Mouse (Mus musculus) embryo, embryonic 10.5 days (tissue): ENCODE data around the gene Prkar2a.

Experiments used
- DNase-seq: peaks from one replicate; pipeline ENCODE4 v3.0.0-alpha.2; 2015; ENCODE audit warnings: low spot score

Prkar2a gene

DNA sequence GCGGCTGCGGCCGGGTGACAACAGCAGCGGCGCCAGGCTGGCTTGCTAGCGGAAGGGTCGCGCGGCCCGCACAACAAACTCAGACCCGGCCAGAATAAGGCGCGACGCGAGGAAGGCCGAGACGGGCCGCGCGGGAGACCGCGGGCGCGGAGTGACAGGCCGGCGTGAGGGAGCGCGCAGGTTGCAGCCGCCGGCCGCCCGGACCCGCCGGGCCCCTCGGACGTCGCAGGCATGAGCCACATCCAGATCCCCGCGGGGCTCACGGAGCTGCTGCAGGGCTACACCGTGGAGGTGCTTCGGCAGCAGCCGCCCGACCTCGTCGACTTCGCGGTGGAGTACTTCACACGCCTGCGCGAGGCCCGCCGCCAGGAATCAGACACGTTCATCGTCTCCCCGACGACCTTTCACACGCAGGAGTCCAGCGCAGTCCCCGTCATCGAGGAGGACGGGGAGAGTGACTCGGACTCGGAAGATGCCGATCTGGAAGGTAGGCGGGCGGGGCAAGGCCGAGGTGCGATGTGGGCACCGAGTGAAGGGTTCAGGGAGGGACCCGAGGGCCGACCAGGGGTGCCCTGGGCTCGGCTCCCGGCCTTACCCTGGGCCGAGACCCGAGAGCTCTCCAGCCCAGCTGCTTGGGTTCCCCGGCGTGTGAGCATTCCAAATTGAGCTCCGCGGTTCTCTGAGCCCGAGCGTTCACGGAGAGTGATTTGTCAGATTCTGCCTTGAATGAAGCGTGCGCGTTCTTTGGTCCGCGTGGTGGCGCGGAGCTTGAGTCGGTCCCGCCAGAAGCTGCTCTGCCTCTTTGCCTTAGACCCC is 3.3 kb downstream of the Prkar2a start:
- DNase-seq: peak; percentile 80

DNA sequence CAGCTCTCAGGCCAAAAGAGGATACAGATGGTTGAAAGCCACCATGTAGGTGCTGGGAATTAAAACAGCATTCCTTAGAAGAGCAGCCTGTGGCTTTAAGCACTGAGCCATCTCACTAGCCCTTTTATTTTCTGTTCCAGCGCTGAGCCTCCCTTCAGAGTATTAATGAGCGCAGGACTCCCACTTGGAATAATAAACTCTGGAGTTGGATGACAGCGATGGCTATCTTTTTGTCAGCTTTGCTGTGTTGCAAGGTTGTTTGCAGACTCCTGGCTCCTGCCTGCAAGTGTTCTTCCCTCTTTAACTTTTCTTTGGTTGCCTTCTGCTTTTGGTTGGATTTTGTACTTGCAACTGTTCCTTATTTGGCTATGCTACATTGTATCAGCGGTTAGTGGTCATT is 4.8 kb downstream of the Prkar2a start:
- no peak for DNase-seq

DNA sequence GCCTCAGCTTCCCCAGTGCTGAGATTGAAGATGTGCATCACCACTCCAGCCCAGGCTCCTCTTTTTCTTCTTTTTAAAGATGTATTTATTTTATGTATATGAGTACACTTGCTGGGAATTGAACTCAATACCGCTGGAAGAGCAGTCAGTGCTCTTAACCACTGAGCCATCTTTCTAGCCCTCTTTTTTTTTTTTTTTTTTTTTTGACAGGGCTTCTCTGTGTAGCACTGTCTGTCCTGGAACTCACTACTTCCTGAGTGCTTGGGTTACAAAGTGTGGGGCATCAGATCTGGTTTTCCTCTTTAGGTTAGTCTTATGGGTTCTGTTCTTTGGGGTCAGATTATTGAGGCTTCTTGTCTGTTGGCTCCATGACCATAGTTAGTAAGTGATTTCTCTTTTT is 5.4 kb downstream of the Prkar2a start:
- no peak for DNase-seq

DNA sequence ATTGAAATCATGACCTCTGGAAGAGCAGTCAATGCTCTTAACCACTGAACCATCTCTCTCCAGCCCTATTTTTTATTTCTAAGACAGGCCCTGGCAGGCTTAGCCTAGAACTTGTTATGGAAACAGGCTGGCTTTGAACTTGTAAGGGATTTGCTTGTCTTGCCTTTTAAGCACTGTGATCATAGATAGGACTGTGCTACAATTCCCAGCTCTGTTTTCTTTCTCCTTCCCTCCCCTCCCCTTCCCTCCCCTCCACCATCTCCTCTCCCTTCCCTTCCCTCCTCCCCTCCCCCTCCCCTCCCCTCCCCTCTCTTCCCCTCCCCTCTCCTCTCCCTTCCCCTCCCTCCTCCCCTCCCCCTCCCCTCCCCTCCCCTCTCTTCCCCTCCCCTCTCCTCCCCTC is 13.4 kb downstream of the Prkar2a start:
- no peak for DNase-seq

DNA sequence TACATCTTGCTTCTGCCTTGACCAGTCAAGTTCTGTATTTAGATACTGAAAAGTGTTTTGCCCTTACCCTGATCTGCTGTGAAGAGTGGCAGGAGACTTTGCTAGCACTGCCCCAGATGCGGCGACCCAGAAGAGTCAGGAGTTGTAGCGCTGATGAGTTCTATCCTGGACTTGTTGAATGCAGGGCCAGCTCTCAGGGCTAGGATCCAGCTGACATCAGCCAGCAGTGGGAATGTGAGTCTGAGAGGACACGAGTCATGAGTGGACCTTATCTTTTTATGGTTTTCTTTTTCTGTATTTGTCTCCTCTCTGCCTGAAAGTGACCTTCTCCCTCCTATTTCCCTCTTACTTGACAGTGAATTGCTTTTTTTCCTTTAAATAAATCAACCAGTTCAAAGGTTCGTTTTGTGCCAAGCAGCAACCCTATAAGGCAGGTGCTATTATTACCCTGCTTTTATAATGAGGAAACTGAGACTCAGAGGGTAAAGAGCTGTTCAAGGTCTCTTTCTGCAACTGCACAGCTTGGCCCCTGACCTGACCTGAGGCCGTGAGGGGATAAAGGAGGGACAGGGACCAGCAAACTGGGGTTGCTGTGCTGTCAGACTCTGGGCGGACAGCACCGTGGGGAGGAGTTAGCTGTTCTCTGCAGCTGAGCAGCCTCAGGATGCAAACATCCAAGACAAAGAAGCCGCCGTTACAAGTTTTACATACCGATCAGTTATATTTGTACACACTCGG is 14.4 kb downstream of the Prkar2a start:
- peak; percentile 24 for DNase-seq

DNA sequence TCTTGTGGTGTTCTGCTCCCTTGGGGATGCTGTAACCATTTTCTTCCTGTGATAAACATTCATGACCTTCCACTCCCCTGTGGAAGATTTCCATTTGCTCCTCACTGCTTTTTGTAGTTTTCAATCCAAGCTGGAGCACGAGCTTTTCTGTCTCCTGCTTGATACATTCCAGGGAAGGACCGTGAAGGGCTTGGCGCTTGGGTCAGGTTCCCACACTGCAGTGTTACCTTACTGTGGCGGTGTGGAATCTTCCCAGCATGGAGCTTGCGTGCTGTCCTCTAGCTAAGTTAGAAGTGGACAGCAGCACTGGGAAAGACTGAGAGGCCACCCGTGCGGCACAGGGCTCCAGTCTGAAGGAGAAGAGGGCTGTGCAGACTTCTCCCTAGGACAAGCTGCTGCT is 15.5 kb downstream of the Prkar2a start:
- DNase-seq: peak; percentile 22

DNA sequence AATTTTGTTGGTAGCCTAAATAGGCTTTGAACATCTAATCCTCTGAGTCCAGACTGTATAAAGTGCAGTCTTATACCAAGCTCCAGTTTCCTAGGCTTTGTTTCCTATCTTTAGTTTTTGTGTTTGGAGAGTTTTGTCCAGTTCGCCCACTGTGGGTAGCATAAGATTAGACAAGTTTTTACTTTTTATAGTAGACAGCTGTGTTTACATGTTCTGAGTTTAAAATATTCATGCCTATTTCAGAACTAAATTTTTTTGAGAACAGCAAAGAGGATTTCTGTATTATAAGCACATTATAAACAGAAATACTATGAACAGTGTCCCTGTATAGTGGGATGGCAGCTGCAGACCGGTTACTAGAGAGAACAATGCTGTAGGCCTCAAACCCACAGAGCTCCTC is 18.1 kb downstream of the Prkar2a start:
- DNase-seq: no peak

DNA sequence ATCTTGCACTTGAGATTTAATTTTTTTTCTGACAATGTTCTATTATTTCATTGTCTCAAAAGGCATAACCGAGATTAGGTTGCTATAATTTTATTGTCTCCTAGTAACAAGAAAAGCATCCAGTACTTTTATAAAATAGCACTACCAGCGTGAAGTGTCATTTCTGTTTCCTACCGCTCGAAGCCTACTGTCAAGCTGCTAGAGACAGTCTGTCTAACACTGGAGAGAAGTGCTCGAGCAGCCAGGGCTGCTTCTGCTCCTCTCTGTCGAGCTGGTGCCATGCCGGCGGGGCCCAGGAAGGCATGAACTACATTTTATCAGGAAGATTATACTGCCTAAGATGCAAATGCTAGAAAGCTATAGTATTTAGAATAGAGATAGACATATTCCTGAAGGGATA is 19.7 kb downstream of the Prkar2a start:
- DNase-seq: no peak

DNA sequence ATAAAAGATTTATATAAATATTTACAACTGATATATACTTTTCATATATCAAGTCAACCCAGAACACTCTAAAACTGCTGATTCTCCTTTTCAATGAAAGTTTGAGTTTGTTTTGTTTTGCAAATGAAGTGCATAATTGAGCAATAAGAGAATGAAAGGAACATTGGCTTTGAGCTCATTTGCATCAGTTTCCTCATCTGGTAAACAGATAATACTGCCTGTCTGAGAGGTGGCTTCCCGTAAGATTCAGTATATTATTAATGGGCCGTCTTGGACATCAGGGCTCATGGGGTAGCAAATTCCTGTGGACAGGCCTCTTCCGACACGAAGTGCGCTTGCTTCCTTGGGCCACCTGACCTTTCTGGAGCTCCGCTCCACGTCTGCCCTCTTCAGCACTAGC is 21.7 kb downstream of the Prkar2a start:
- no peak for DNase-seq

DNA sequence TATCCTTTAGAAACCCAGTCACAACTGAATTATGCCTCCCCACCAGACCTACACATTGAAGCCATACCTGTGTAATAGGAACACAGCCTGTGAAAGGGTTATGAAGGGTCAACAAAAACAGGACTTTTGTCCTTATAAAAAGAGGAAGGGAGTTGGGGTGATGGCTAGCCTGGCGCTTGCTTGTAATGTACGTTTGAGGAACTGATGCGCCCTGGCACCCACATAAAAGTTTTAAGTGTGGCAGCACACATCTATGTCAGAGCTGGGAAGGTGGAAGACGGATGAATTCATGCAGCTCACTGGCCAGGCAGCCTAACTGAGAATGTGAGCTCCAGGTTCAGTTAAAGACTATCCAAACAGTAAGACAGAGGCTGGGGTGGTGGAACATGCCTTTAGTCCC is 27.1 kb downstream of the Prkar2a start:
- DNase-seq: no peak

DNA sequence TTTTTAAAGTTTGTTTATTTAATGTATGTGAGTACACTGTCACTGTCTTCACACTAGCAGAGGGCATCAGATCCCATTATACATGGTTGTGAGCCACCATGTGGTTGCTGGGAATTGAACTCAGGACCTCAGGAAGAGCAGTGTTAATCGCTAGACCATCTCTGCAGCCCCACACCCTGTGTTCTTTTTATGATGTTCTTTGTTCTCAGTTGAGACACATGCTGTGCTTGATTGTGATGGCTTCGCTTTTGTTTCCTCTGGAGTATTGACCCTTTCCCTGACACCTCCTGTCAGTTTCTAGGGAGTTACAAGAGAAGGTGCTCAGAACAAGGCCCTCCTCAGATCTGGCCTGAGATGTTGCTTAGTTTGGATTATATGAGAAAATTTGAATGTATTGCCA is 34.6 kb downstream of the Prkar2a start:
- no peak for DNase-seq

DNA sequence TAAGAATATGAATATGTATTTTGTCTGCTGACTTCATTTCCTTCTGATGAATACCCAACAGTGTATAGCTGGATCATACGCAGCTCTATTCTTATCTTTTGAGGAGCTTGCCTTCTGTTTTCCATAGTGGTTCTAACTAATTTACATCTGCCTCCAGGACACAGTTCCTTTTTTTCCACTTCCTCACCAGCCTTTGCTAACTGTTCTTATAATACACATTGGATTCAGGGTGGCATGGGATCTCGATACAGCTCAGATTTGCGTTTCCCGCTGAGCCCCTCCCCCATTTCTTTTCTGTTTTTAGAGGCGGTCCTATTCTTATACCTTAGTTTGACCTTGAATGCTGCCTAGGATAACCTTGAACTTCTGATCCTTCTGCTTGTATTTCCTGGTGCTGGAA is 37.0 kb downstream of the Prkar2a start:
- no peak for DNase-seq

DNA sequence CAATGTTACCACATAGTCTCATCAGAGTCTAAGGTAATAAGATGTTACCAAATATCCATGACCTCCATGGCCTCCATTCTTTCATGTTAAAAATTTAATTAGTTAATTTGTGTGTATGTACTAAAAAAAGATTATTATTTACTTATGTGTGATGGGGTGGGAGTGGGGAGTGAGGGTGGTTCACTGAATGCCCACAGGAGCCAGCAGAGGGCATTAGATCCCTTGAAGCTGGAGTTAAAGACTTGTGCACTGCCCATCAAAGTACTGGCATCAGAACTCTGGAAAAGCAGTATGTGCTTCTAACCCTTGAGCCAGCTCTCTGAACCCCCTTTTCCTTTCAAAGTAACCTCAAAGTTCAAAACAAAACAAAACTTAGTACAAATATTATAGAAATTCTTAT is 39.9 kb downstream of the Prkar2a start:
- no peak for DNase-seq

DNA sequence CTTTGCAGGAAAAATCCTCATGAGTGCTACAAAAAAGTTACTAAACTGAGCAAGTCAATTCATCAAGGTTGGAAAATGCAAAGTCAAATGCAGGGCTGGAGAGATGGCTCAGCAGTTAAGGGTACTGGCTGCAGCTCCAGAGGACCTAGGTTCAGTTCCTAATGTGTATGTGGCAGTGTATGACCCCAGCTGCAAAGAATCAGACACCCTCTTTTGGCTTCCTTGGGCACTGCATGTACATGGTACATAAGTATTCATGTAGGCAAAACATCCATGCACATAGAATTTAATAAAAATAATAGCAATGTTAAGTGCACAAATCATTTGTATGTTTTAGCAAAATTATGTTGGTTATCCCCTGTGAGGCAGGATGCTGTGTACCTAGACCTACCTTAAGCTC is 43.3 kb downstream of the Prkar2a start:
- no peak for DNase-seq

DNA sequence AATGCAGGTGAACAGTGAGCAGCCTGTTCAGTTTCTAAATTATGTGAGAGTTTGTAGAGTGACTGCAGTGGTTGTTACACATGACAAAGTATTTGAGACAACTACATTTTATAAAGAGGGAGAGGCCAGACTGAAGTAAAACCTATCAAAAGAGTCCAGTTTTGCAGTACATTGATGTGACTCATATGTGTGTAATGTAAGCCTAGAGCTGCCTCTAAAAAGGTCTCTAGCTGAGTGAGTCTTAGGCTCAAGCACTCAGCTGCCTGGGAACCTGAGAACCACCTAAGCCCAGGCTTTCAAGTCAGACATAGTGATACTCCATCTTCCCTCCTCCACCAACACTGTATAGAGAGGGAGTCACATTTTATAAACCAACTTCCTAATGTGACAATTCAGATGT is 45.5 kb downstream of the Prkar2a start:
- DNase-seq: no peak

DNA sequence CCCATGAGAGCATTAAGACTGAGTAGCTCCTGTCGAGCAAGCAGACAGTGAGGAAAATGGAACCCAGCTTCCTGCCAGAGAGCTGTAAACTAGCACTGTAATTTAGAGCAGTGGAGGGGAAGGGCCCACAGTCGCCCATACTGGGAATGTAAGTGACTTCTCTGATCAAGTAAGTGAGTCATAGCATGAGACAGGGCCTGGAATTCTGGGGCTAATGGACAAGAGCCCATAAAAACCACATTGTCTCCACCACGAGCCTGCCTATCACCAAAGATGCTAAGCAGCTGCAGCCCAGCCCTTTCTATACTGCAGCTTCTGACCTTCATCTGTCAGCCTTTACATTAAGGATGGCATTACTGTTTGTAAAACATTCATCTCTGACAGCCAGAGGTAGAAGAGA is 50.1 kb downstream of the Prkar2a start:
- no peak for DNase-seq

DNA sequence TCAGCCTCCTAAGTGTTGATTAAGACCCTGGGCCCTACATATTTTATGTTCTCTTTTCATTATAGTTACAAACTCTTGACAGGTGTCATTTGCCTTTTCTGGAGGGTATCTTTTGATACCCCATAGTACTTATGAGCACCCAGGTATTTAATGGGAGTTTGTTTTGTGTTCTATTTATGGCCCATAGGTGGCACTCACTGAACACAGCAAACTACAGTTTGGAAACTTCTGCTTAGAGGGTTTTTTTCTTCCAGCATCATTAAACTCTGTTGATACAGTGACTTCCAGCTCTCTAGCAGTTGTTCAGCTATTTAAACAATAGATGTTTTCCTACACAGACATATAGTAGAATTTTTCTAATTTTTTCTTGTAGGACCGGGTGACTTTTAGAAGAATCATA is 50.9 kb downstream of the Prkar2a start:
- peak; percentile 21 for DNase-seq

DNA sequence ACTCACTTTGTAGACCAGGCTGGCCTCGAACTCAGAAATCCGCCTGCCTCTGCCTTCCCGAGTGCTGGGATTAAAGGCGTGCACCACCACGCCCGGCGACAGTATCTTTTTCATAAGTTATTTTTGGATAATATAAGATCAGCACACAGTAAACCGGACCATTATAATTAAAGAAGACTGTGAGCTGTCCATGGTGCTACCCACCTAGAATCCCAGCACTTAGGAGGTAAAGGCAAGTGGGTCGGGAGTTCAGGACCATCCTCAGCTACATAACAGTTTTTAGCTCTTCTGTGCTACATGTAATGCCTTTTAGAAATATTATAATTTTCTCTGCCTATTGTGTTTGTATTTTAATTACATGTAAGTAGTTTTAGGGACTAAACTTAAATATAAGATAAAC is 52.9 kb downstream of the Prkar2a start:
- peak; percentile 20 for DNase-seq

DNA sequence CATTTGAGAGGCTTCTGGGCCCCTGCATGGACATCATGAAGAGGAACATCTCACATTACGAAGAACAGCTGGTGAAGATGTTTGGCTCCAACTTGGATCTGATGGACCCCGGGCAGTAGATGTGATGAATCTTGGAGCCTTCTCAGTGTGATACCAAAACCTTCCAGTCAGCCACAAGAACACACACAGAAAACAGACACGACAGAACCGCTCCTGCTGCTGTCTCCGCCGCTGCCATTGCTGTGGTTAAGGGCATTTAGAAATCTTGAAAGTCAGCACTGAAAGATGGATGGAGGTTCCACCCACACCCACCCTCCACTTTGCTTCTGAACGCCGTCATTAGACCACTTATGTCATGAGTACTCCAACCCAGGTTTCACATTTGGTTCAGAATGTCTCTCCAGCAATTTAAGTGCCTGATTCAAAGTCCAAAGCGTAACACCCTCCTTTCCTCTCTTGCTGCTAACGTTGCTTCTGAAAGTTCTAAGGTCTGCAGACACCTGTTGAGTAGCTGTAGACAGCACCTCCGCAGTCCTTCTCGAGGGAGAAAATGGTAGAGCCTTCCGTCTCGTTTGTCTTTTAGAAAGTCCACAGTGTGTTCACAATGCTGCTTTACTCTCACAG is 57.9 kb downstream of the Prkar2a start:
- DNase-seq: no peak

DNA sequence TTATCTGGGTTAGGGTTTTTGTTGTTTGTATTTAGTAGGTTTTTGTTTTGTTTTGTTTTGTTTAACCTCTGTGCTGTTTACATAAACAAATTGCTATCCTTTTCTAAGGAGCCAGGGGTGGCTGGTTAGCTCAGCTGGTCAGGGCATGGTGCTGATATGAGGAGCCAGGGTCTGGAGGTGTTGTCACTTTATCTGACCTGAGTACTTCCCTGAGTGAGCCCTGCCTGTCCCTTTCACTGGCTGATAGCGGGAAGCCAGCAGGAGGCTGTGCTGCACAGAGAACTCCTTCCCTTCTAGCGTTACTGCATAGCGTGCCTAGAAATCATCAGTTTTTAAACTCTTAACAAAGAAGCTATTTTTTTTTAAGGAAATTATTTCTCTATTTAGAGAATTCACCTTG is 58.6 kb downstream of the Prkar2a start:
- no peak for DNase-seq

DNA sequence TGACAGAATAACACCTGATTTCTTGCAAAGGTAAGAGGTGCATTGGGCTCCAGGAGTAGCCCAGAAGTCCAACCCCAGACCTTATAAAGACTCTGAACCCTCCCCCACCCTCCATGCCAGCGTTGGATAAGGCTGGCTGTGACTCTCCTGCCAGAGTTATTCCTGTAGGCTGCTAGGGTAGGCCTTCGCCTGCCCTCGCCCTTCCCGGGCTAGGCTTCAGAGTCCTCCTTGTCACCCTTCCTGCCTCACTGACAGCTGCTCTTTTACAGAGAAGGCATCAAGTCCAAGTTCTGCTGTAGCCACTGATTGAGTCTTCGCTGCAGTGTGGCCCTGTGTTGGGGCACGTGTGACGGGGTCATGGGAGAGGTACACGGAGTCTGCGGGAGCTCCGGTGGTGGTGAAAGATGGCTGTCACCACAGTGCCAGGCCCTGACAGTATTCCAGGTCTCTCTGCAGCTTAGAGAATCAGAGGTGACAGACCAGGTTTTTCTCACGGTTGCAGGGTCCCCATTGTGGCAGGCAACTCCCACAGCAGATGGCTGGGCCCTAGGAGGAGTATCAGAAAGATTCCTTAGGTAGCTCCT is 59.6 kb downstream of the Prkar2a start:
- no peak for DNase-seq

DNA sequence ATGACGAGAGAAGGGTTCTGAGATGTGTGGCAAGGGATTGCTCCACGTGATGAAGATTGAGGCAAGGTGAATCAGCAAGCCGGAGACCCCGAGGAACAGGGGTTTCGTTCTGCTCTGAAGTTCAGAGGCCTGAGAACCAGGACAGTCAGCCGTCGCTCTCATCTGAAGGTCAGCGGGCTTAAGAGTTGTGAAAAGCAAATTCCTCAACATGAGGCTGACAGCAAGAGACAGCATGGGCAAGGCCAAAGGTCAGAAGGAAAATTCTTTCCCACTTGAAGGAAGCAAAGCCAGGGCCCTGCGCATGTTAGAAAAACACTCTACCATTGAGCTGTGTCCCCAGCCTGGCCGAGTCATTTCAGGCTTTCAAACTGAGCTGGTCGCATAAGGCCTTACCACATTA is 61.5 kb downstream of the Prkar2a start:
- no peak for DNase-seq
